Mouse (Mus musculus) E14TG2a.4 (cell line): ENCODE data around the gene Rasal1.

ENCODE experiments used
- H3K27me3 ChIP-seq: 2 replicates; pipeline ENCODE4 v1.6.1; 2014; ENCODE audit warnings: low read length, control low read depth; ENCODE audit not compliant: insufficient read depth
- H3K36me3 ChIP-seq: 2 replicates; pipeline ENCODE4 v1.6.1; 2014; ENCODE audit warnings: low read length, control low read depth; ENCODE audit not compliant: insufficient read depth
- H3K4me1 ChIP-seq: replicated peaks from 2 replicates; pipeline ENCODE4 v1.6.1; 2014; ENCODE audit warnings: low read depth, low read length, control low read depth
- H3K4me3 ChIP-seq: replicated peaks from 2 replicates; pipeline ENCODE4 v1.5.1; 2014; ENCODE audit warnings: mild to moderate bottlenecking, low read length
- H3K9me3 ChIP-seq: 2 replicates; pipeline ENCODE4 v1.6.1; 2014; ENCODE audit warnings: low read length, control low read depth
- CTCF ChIP-seq: conservative IDR thresholded peaks from 2 replicates; pipeline ENCODE4 v1.5.1; 2014; ENCODE audit warnings: low read length
- NANOG ChIP-seq: IDR thresholded peaks from 2 replicates; pipeline ENCODE4 v1.6.1; 2014; ENCODE audit warnings: borderline replicate concordance, low read length, mixed read lengths
- POU5F1 ChIP-seq: IDR thresholded peaks from 2 replicates; pipeline ENCODE4 v1.6.1; 2014; ENCODE audit warnings: low read length, borderline replicate concordance

Gene Rasal1

GRCm38 (mm10) chr5:120648569-120649373, at the start of gene Rasal1:
Gene Rasal1 (plus strand): TSS chr5:120648812.
- peaks cover 40% of the 10 kb centered on the region for H3K4me1 ChIP-seq
- no peaks in the 10 kb centered on the region for H3K9me3 ChIP-seq
- TF ChIP-seq NANOG (no peak), CTCF (peak; percentile 86)
- H3K27me3 ChIP-seq, result peaks cover 64% of the 10 kb centered on the region
- peak within 1 kb of the TSS; percentile 82 for H3K4me3 ChIP-seq
- H3K36me3 ChIP-seq, result no peaks in the 10 kb centered on the region

DNA sequence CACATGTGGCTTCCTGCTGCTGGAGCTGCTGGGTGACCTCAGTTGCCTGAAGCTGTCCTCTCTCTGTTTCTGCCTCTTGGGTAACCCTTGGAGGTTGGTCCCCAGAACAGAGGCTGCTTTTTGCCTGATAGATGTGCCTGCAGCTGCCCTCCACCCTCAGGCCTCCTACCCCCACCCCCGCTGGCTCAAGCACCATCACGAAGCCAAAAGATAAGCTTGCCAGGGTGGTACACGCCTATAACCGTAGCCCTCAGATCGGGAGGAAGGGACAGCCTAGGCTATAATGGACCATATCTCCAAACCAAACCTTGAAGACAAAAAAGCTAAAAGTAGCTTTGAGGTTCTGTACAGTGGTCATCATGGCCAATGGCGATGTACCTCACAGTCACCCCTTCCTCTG, 49.0 kb upstream of the Rasal1 start:
- H3K4me3 ChIP-seq, result no peak overlapping the region
- peaks cover 28% of the 10 kb centered on the region for H3K4me1 ChIP-seq
- H3K9me3 ChIP-seq, result no peaks in the 10 kb centered on the region
- peaks cover 8% of the 10 kb centered on the region; the same call in 1 of the 2 replicates for H3K36me3 ChIP-seq
- H3K27me3 ChIP-seq, result no peaks in the 10 kb centered on the region
- no peak for TF ChIP-seq NANOG
- TF ChIP-seq CTCF, result no peak
- no peak for TF ChIP-seq POU5F1

GRCm38 (mm10) chr5:120600946-120601668, 47.5 kb upstream of the Rasal1 start:
- Histone ChIP-seq H3K9me3 (no peaks in the 10 kb centered on the region), H3K4me1 (peaks cover 38% of the 10 kb centered on the region), H3K27me3 (no peaks in the 10 kb centered on the region), H3K36me3 (peaks cover 8% of the 10 kb centered on the region; the same call in 1 of the 2 replicates), H3K4me3 (no peak overlapping the region)
- peak; percentile 96 for TF ChIP-seq CTCF
- TF ChIP-seq POU5F1, result no peak

DNA sequence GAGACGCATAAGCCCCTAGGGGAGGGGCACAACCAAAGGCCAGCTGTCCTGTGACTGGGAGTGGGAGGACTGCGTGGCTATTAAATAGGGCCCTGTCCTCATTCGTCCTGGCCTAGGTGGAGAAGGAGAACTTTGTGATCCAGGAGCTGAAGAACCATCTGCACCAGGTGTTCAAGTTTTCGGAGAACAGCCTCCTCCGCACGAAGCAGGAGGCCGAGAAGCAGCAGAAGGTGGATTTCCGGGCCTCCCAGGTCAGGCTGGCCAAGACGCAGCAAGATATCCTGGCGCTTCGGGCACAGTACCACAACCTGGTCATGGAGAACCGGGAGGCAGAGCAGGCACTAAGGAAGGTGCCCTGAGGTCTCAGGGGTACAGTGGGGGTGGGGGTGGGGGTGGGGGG, 46.4 kb upstream of the Rasal1 start:
- Histone ChIP-seq H3K27me3 (no peaks in the 10 kb centered on the region), H3K36me3 (peaks cover 8% of the 10 kb centered on the region; the same call in 1 of the 2 replicates), H3K4me1 (peaks cover 48% of the 10 kb centered on the region), H3K9me3 (no peaks in the 10 kb centered on the region), H3K4me3 (no peak overlapping the region)
- no peak for TF ChIP-seq CTCF
- TF ChIP-seq NANOG, result no peak
- TF ChIP-seq POU5F1, result no peak

DNA sequence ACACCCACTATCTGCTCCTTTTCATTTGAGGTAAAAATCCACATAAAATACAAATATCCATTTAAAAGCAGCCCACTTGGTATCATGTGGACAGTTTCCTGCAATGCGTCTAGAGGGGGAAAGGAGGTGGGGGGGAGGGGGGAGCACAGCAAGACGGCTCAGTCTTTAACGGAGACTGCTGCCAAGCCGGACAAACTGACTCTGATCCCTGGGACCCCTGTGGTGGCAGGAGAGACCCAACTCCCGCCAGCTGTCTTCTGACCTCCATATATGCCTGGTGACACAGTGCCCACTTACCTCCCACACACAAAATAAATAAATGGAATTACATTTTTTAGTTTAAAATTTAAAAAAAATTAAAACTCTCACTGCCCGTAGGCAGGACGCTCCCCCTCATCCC, 45.1 kb upstream of the Rasal1 start:
- H3K27me3 ChIP-seq, result no peaks in the 10 kb centered on the region
- TF ChIP-seq CTCF, result no peak
- TF ChIP-seq POU5F1, result no peak
- no peak for TF ChIP-seq NANOG

GRCm38 (mm10) chr5:120604839-120605238, 43.8 kb upstream of the Rasal1 start:
- H3K36me3 ChIP-seq, result peaks cover 28% of the 10 kb centered on the region
- H3K9me3 ChIP-seq, result no peaks in the 10 kb centered on the region
- peaks cover 73% of the 10 kb centered on the region for H3K4me1 ChIP-seq
- TF ChIP-seq CTCF, result peak; percentile 68
- no peak for TF ChIP-seq NANOG
- no peaks in the 10 kb centered on the region for H3K27me3 ChIP-seq
- H3K4me3 ChIP-seq, result peak overlapping the region; percentile 72

More for the DNA sequence above, 45.1 kb upstream of the Rasal1 start:
- no peak overlapping the region for H3K4me3 ChIP-seq
- H3K36me3 ChIP-seq, result peaks cover 14% of the 10 kb centered on the region
- H3K4me1 ChIP-seq, result peaks cover 61% of the 10 kb centered on the region
- H3K9me3 ChIP-seq, result no peaks in the 10 kb centered on the region

GRCm38 (mm10) chr5:120605241-120605661, 43.4 kb upstream of the Rasal1 start:
- peaks cover 32% of the 10 kb centered on the region for H3K36me3 ChIP-seq
- H3K4me3 ChIP-seq, result peak overlapping the region; percentile 72
- H3K27me3 ChIP-seq, result no peaks in the 10 kb centered on the region
- H3K4me1 ChIP-seq, result peaks cover 77% of the 10 kb centered on the region
- H3K9me3 ChIP-seq, result no peaks in the 10 kb centered on the region
- TF ChIP-seq POU5F1 (no peak), CTCF (no peak), NANOG (no peak)

DNA sequence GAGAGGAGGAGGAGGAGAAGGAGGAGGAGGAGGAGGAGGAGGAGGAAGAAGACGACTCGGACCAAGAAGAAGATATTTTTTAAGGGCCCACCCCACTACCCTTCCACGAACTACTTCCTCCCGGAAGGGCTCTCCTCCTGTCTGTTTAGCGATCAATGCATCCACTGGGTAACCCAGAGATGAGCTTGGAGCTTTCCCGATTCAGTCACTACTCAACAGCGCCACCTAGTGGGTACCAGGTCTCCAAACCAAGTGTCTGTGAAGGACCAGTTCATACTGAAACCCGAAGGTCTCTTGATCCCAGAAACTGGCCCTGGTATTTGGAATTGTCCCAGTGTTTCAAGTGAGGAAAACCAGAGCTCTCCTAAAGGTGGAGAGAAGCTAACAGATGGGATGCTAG, 42.9 kb upstream of the Rasal1 start:
- TF ChIP-seq POU5F1 (no peak), NANOG (no peak), CTCF (peak; percentile 82)
- Histone ChIP-seq H3K27me3 (no peaks in the 10 kb centered on the region), H3K4me3 (peak overlapping the region; percentile 74), H3K4me1 (peaks cover 78% of the 10 kb centered on the region), H3K9me3 (no peaks in the 10 kb centered on the region), H3K36me3 (peaks cover 35% of the 10 kb centered on the region)
